Mouse (Mus musculus) left cerebral cortex, adult 2 months (tissue): ENCODE data around the gene Ankrd12. TPM values are rescaled to one million over a fixed set of nuclear protein-coding genes. Genes with fewer than 3 reads are reported as not detected.

ENCODE experiments used
- DNase-seq, 2 experiments: peaks; one replicate each; pipeline ENCODE4 v3.0.0; 2021 to 2022; ENCODE audit warnings: low spot score in 2 of 2, mixed read lengths in 1 of 2; ENCODE audit errors: extremely low spot score in 1 of 2
- H3K27ac ChIP-seq: fragments of 200-600 bp; 2 replicates; pipeline ENCODE4 v1.8.1; 2022
- H3K4me3 ChIP-seq: fragments of 200-600 bp; 2 replicates; pipeline ENCODE4 v1.8.1; 2022
- CTCF ChIP-seq: fragments of 200-600 bp; IDR thresholded peaks from 2 replicates; pipeline ENCODE4 v1.8.1; 2022; ENCODE audit warnings: antibody characterized with exemption, mild to moderate bottlenecking, moderate library complexity
- intact Hi-C: fragments of 180-260 bp; cut with DNase I; formaldehyde crosslinking; loops from one replicate; pipeline ENCODE4 v1.15.1; 2025
- long read RNA-seq, 2 experiments: library from polyadenylated mRNA; stranded (forward); transcript quantifications; one replicate each; pipeline ENCODE4 v2.0.0; 2021; ENCODE audit warnings: borderline mapping rate in 2 of 2
- total RNA-seq, 2 experiments: library from RNA; stranded (reverse); gene quantifications; 2 replicates each; pipeline ENCODE4 v1.2.3; 2021

The Ankrd12 gene
- total RNA-seq = 100 to 1,000 TPM; 276 to 279 TPM
- long read RNA-seq, experiment 1, full-length matches to known transcripts = 8 of 17 reads
- long read RNA-seq, experiment 1, partial matches to known transcripts = 5 of 17 reads
- long read RNA-seq, experiment 1, other reads (novel, unspliced or antisense) = 4 of 17 reads
- long read RNA-seq, experiment 2, full-length matches to known transcripts = 2 of 14 reads
- long read RNA-seq, experiment 2, partial matches to known transcripts = 5 of 14 reads
- long read RNA-seq, experiment 2, other reads (novel, unspliced or antisense) = 7 of 14 reads

DNA sequence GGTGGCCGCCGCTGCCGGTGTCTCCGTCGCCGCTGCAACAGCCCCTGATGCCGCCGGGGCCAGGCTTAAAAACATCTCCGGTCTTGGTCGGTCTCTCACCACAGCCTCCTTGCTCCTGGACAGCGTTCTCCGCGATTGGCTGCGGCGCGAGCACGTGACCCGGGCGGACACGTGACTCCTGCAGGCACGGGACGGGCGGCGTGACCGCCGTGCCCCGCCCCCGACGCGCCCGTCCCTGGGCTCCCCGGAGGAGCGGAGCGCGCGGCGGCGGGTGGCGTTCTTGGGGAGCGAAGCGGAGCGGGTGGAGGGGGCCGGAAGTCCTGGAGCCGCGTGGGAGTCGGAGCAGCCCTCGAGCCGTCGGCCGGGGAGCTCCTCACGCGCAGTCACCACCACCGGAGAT is at the start of gene Ankrd12:
Ankrd12 (minus strand) TSS at position 156 of the 400 bp plus-strand sequence.
- TF ChIP-seq CTCF = no peak
- Histone ChIP-seq H3K4me3 (peak within 1 kb of the TSS; percentile 97), H3K27ac (peak within 1 kb of the TSS; percentile 96)
- intact Hi-C loops = loop anchor here (1.0 kb wide), 2 partner anchors 12 to 24 kb away; partner anchors contain the start of gene Ndufv2
- peak; percentile 97 for DNase-seq

DNA sequence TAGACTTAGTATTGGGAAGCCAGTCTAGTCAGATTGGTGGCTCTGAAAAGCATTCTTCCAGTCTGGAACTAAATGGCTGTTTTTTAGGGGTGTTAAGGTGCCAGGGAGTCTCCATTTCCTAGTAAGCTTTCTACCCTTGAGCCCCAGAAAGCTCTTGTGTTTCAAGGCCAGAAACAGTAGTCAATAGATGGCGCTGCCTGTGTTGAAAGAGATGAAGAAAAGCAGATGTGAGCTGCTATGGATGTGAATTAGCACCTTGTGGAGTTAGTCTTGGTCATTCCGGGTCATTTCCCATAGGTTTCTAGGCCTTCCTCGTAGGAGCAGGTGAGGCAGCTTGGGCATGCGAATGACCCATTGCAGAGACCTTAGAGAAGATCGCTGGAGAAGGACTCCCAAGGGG is 48.3 kb upstream of the Ankrd12 start:
- no peak overlapping the region for H3K4me3 ChIP-seq
- TF ChIP-seq CTCF = no peak; the same call in 1 of the 2 replicates
- DNase-seq = no peak
- H3K27ac ChIP-seq = no peak overlapping the region
- intact Hi-C loops = no loop called here

DNA sequence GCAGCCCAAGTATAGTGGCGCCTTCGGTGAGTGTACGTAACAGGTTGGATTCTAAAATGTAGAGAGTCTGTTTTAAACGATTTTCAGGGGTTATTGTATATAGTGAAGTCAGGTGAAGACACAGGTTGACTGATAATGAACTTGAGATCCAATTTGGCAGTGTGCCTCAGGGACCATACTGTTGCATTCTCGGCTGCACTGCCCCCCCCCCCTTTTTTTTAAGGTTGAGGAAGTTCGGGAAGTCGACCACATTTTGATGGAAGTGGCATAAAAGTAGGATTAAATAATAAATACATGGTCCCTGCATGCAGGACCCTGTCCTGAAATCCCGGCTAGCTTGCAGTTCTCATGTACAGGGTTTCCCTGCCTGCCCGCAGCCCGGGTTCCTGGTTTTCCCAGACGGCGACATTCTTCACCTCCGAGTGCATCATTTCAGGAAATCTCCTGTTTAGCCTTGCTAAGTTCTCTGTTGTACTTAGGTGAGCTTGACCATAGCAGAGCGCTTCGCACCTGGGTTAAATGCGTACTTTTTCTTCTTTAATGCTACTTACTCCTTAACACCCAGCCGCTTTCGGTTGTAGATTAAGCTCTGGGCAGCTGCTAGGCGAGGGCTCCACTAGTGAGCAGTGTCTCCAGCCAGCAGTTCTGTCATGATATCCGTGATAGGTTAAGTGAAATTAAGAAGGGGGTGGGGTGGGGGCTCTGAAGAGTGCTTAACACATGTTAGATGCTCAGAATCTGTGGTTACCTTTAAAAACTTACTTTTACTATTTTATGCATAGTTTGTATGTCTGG is 47.1 kb upstream of the Ankrd12 start:
- no peak for TF ChIP-seq CTCF
- Histone ChIP-seq H3K4me3 (peak overlapping the region; percentile 78), H3K27ac (no peak overlapping the region)
- no peak for DNase-seq
- intact Hi-C loops = no loop called here

DNA sequence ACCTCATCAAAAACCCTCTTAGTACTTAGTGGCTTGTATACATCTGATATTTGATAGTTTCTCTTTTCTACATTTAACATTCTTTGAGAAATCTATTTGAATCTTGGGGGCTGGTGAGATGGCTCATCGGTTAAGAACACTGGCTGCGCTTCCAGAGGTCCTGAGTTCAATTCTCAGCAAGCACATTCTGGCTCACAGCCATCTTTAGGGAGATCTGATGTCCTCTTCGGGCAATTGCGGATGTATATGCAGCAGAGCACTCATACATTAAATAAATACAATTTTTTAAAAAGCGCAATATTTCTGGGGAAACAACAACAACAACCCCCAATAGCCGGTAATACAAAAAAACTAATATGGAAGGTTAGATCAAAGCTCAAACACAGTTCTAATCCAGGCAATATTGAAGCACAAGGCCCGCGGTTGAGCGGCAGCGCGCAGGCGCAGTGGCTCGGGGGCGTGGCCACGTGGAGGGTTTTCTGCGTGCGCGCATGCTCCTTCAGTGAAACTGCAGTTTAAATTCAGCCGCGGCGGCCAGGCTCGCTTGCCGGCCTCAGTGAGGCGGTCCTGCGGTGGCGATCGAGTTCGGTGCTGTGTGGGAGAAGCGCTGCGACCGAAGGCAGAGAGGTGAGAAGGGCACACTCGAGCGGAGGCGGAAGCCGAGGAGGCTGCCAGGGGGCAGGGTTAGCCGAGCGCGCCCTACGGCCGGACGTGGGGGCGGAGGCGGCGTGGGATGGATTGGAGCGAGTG is 46.4 kb upstream of the Ankrd12 start, which contains the start of gene Ddx11:
Ddx11 (plus strand) TSS at position 455 of the 750 bp plus-strand sequence.
- TF ChIP-seq CTCF = no peak; the same call in 1 of the 2 replicates
- H3K27ac ChIP-seq = peak within 1 kb of the TSS; percentile 29; the same call in 1 of the 2 replicates
- intact Hi-C loops = no loop called here
- peak; percentile 90 to 94 for DNase-seq
- peak within 1 kb of the TSS; percentile 78 for H3K4me3 ChIP-seq

DNA sequence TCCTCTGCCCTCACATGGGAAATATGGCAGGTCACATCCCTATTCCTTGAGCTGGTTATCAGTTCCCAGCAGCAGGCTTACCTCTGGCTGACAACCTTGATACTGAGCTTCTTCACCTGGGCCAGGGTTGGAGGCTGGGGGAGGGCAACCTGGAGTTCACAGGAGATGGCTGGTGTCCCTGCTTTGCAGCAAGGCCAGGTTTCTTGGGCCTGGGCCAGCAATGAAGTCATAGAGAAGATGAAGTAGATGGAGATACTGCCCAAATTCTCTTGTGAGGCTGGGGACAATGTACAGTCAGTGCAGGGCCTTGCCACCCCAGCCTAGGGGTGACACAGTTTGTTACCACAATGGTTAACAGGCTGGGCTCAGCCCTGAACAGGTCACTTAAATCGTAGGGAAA is 43.8 kb upstream of the Ankrd12 start:
- no peak for DNase-seq

DNA sequence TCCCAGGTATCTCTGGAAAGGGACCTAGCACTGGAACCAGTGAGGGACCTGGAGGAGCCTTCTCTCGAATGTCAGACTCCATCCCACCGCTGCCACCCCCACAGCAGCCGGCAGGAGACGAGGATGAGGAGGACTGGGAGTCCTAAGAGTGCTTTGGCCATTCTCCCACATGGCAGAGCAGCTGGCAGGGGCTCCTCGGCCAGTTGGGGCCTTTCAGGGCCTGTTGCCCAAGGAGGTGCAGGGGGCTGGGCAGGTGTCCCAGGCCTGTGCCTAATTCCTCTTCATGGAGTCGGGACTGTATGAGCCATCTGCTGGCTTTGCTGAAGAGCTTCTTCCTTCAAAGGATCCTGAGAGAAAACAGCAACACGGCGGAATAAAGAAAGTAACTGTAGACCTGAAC is 42.1 kb upstream of the Ankrd12 start:
- DNase-seq = no peak
- intact Hi-C loops = no loop called here
- no peak overlapping the region for H3K4me3 ChIP-seq
- H3K27ac ChIP-seq = no peak overlapping the region
- no peak for TF ChIP-seq CTCF

More for the DNA sequence above, 43.8 kb upstream of the Ankrd12 start:
- intact Hi-C loops = no loop called here
- TF ChIP-seq CTCF = no peak
- Histone ChIP-seq H3K27ac (no peak overlapping the region), H3K4me3 (no peak overlapping the region)

DNA sequence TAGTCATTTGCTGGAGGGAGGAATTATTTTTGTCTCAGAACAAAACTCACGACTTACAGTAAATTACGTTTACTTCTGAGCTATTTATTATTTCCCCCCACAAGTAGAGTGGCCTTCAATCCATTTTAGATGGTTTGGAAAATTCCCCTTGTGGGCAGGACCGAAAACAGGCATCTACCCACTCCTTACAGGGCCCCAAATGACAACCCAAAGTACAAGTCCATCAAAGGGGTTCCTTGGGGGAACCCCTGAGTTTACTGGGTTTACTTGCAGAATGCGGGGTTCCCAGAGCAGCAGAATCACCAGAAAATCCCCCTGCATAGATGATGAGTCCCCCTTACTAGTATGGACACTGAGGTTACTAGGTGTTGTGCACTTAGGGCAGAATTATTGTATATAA is 35.3 kb upstream of the Ankrd12 start:
- no peak for DNase-seq
- H3K4me3 ChIP-seq = peak overlapping the region; percentile 59
- no peak for TF ChIP-seq CTCF
- intact Hi-C loops = no loop called here
- H3K27ac ChIP-seq = peak overlapping the region; percentile 89; the same call in 1 of the 2 replicates

DNA sequence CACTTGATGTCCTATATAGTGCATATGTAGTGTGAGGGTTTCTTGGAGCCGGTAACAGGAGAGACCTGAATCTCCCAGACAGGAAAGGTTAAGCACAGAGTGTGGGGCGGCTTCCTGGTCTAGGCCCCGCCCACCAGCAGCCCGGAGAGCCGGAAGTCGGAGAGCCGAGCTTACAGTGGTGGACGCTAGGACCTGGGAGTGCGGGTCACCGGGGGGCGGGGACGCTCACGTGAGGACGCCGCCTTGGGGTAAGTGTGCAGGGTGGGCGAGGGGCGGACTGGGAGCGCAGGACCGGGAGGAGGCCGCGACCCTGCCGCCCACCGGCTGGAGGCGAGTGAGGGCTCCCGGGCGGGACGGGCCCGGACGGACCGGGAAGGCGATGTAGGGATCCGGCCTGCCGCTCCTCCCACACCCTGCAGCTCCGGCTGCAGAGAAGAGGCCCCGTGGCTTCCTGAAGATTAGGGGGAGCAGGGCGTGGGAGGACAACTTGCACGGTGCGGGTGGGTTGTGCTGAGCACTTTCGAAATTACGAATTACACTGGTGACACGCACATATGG is 34.6 kb upstream of the Ankrd12 start, which contains the start of gene Washc1:
Washc1 (plus strand) TSS at position 144 of the 558 bp plus-strand sequence.
- intact Hi-C loops = no loop called here
- Histone ChIP-seq H3K4me3 (peak within 1 kb of the TSS; percentile 59), H3K27ac (peak within 1 kb of the TSS; percentile 89)
- TF ChIP-seq CTCF = no peak; the same call in 1 of the 2 replicates
- peak; percentile 85 to 88 for DNase-seq

DNA sequence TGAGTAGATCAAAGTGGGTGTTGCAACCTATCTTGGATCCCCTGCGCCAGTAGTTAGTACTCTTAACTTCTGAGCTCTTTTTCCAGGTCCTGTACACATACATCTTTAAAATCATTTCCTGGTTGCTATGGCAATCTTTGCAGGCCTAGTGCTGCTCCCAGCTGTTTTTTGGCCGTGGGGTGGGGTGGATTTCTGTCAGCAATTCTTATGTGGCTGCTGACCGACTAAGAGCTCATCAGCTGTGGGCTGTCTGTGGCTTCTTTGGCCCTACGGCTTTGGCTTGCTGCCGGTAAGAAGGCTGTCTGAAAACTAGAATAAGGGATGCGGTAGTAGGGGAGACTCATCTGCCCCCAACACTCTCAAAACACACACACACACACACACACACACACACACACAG is 33.9 kb upstream of the Ankrd12 start:
- intact Hi-C loops = no loop called here
- DNase-seq = no peak
- Histone ChIP-seq H3K27ac (no peak overlapping the region; the same call in 1 of the 2 replicates), H3K4me3 (peak overlapping the region; percentile 59; the same call in 1 of the 2 replicates)
- no peak for TF ChIP-seq CTCF

DNA sequence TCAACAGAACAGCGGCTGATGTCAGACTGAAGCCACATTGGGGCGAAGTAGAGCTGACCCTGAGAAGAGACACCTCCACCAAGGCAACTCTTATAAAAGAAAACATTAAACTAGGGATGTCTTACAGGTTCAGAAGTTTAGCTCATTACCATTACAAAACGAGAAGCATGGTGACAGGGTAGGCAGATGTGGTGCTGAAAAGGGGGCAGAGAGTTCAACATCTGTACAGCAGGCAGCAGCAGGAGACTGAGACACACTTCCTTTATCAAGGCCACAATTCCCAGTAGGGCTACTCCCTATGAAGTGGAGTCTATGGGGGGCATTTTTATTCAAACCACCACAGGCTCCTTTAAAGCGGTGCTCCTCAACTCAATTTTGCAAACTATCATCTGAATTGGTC is 31.3 kb upstream of the Ankrd12 start:
- DNase-seq = no peak
- intact Hi-C loops = loop anchor here (5.0 kb wide), 1 partner anchor 236 kb away; no protein-coding TSS in a partner anchor
- TF ChIP-seq CTCF = no peak

DNA sequence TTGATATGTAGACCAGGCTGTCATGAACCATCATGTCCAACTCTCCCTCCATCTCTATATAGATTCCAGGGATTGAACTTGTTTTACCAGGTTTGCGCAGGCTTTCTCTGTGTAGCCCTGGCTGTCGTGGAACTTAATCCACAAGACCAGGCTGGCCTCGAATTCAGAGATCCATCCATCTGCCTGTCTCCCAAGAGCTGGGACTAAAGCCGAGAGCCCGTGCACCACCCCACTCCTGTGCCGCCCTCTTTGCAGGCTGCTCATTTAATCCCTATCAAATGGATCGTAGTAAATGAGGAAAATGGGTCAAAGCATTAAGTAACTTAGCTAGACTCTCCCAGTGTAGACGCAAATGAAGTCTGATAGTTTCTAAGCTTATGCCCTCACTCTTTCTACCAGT is 30.6 kb upstream of the Ankrd12 start:
- no peak for TF ChIP-seq CTCF
- no peak for DNase-seq
- Histone ChIP-seq H3K4me3 (no peak overlapping the region), H3K27ac (no peak overlapping the region)
- intact Hi-C loops = loop anchor here (5.0 kb wide), 1 partner anchor 235 kb away; no protein-coding TSS in a partner anchor

More for the DNA sequence above, 31.3 kb upstream of the Ankrd12 start:
- Histone ChIP-seq H3K27ac (no peak overlapping the region), H3K4me3 (no peak overlapping the region)
